Mouse (Mus musculus): ENCODE data around the gene Tbce. TPM values are rescaled to one million over a fixed set of nuclear protein-coding genes. Genes with fewer than 3 reads are reported as not detected.
"Not testable (repeated sequence)": the region's sequence is repeated elsewhere in the genome, so short reads cannot be mapped to it uniquely, and the experiment has no call there.

Tbce gene
- polyA plus RNA-seq, 1 experiment, result 14.4 TPM

DNA sequence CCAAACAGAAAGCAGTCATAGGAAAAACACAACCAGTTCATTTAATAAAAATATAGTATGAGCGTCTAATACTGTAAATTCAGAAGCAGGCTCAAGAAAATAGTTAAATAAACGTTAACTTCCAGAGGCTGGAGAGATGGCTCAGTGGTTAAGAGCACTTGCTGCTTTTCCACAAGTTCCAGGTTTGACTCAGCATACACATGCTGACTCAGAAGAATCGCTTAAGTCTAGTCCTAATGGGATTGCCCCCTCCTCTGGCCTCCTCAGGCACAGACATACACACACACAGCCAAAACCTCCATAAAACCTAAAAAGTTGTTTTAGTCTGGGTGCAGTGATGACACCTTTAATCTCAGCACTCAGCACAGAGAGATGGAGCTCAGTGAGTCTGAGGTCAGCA, 17.4 kb upstream of the Tbce start:
- Histone ChIP-seq H3K4me3 (ENCODE audit: control insufficient read depth, low read depth, low read length) (no peak overlapping the region), H3K4me1 (ENCODE audit: control insufficient read depth, insufficient read depth, low read length) (0 out of 2 replicates have a peak, but pooled peaks cover 3% of the 10 kb centered on the region), H3K27ac (ENCODE audit: control insufficient read depth, insufficient read depth, low read depth, low read length) (no peak overlapping the region), H3K36me3 (ENCODE audit: control insufficient read depth, insufficient read depth, low read length) (no peaks in the 10 kb centered on the region; the same call in 1 of the 2 replicates), H3K27me3 (ENCODE audit: control insufficient read depth, insufficient read depth, low read length) (no peaks in the 10 kb centered on the region)
- TF ChIP-seq CTCF (IDR thresholded peaks at IDR 0.05; ENCODE audit: control insufficient read depth, insufficient read depth, insufficient replicate concordance, low read depth, low read length), result no peak
- no peak for TF ChIP-seq POLR2A (IDR thresholded peaks at IDR 0.05; ENCODE audit: control insufficient read depth, low read depth, low read length)

DNA sequence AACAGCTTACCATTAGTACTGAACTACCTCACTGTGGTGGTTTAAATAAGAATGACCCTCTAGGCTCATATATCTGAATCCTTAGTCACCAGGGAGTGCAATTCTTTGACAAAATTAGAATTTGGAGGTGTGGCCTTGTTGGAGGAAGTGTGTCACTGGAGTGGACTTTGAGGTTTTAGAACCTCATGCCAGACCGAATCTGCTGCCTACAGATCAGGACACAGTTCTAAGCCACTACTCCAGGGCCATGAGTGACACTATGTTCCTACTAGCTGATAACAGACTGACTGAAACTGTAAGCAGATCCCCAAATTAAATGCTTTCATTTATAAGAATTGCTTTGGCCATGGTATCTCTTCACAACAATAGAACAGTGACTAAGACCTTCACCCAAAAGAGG, 10.4 kb upstream of the Tbce start:
- H3K4me3 ChIP-seq (ENCODE audit: control insufficient read depth, low read depth, low read length), result no peak overlapping the region
- no peaks in the 10 kb centered on the region for H3K4me1 ChIP-seq (ENCODE audit: control insufficient read depth, insufficient read depth, low read length)
- no peaks in the 10 kb centered on the region; the same call in 1 of the 2 replicates for H3K36me3 ChIP-seq (ENCODE audit: control insufficient read depth, insufficient read depth, low read length)
- H3K27ac ChIP-seq (ENCODE audit: control insufficient read depth, insufficient read depth, low read depth, low read length), result no peak overlapping the region
- TF ChIP-seq POLR2A (IDR thresholded peaks at IDR 0.05; ENCODE audit: control insufficient read depth, low read depth, low read length) (no peak), CTCF (IDR thresholded peaks at IDR 0.05; ENCODE audit: control insufficient read depth, insufficient read depth, insufficient replicate concordance, low read depth, low read length) (no peak)
- no peaks in the 10 kb centered on the region for H3K27me3 ChIP-seq (ENCODE audit: control insufficient read depth, insufficient read depth, low read length)

DNA sequence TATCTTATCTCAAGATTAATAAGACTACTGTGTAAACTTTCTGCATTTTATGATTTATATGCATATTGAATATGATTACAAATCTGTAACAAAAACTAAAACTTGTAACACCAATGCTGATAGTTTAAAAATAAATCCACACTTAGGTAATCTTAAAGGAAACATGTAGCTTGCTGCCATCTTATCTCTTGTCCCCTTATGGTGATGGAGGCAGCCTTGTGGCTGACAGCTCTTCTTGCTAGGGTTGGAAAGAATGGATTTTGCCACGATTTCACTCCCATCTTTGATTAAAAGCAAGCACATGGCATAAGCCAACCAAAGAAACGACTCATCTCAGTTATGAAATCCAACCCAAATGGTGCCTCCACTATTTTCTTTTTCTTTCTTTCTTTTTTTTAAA, 5.1 kb upstream of the Tbce start:
- TF ChIP-seq CTCF (IDR thresholded peaks at IDR 0.05; ENCODE audit: control insufficient read depth, insufficient read depth, insufficient replicate concordance, low read depth, low read length), result no peak
- no peak for TF ChIP-seq POLR2A (IDR thresholded peaks at IDR 0.05; ENCODE audit: control insufficient read depth, low read depth, low read length)
- Histone ChIP-seq H3K4me1 (ENCODE audit: control insufficient read depth, insufficient read depth, low read length) (peaks cover 3% of the 10 kb centered on the region), H3K27ac (ENCODE audit: control insufficient read depth, insufficient read depth, low read depth, low read length) (no peak overlapping the region), H3K4me3 (ENCODE audit: control insufficient read depth, low read depth, low read length) (no peak overlapping the region), H3K36me3 (ENCODE audit: control insufficient read depth, insufficient read depth, low read length) (no peaks in the 10 kb centered on the region), H3K27me3 (ENCODE audit: control insufficient read depth, insufficient read depth, low read length) (no peaks in the 10 kb centered on the region)

DNA sequence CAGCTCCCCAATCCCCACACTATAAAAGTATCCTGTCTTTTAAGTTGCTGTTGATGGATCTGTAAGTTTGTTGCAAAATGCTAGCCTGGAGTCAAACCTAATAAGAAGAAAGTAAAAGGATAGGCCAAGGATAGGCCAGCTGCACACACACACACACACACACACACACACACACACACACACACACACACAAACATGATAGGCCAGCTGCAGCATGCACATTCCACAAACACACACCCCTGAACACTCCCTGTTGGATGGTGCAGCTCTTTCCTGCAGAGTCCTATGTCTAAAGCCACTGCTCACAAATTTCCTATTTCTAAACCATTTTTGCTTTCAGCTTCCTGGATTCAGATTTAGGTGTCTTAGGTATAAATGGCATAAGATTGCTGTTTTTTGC, 4.4 kb upstream of the Tbce start:
- H3K4me1 ChIP-seq (ENCODE audit: control insufficient read depth, insufficient read depth, low read length), result peaks cover 3% of the 10 kb centered on the region

DNA sequence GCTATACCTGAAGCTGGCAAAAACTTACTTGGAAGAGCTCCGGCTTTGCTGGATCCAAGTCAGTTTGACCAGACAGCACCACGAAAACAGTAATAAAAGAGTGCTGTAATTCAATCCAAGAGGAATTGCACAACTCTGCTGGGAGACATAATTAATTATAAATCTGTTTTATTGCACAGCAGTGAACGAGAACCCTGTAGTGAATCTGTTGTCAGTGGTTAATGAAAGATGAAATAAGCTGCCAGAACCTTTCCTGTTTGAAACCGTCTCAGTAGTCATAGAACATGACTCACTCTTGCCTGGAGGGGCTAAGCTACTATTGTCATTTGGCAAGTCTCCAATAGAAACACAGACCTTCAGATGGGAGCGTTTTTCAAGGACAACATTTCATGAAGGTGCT, 748 bp upstream of the Tbce start:
- TF ChIP-seq CTCF (IDR thresholded peaks at IDR 0.05; ENCODE audit: control insufficient read depth, insufficient read depth, insufficient replicate concordance, low read depth, low read length) (no peak), POLR2A (IDR thresholded peaks at IDR 0.05; ENCODE audit: control insufficient read depth, low read depth, low read length) (no peak)
- Histone ChIP-seq H3K27ac (ENCODE audit: control insufficient read depth, insufficient read depth, low read depth, low read length) (peak overlapping the region; percentile 21; the same call in 1 of the 2 replicates), H3K36me3 (ENCODE audit: control insufficient read depth, insufficient read depth, low read length) (no peaks in the 10 kb centered on the region), H3K27me3 (ENCODE audit: control insufficient read depth, insufficient read depth, low read length) (no peaks in the 10 kb centered on the region), H3K4me3 (ENCODE audit: control insufficient read depth, low read depth, low read length) (peak overlapping the region; percentile 70), H3K4me1 (ENCODE audit: control insufficient read depth, insufficient read depth, low read length) (peaks cover 3% of the 10 kb centered on the region)

More for the DNA sequence above, 4.4 kb upstream of the Tbce start:
- no peaks in the 10 kb centered on the region for H3K36me3 ChIP-seq (ENCODE audit: control insufficient read depth, insufficient read depth, low read length)
- no peak for TF ChIP-seq POLR2A (IDR thresholded peaks at IDR 0.05; ENCODE audit: control insufficient read depth, low read depth, low read length)
- no peak for TF ChIP-seq CTCF (IDR thresholded peaks at IDR 0.05; ENCODE audit: control insufficient read depth, insufficient read depth, insufficient replicate concordance, low read depth, low read length)
- H3K27ac ChIP-seq (ENCODE audit: control insufficient read depth, insufficient read depth, low read depth, low read length), result no peak overlapping the region
- no peaks in the 10 kb centered on the region for H3K27me3 ChIP-seq (ENCODE audit: control insufficient read depth, insufficient read depth, low read length)
- H3K4me3 ChIP-seq (ENCODE audit: control insufficient read depth, low read depth, low read length), result no peak overlapping the region

DNA sequence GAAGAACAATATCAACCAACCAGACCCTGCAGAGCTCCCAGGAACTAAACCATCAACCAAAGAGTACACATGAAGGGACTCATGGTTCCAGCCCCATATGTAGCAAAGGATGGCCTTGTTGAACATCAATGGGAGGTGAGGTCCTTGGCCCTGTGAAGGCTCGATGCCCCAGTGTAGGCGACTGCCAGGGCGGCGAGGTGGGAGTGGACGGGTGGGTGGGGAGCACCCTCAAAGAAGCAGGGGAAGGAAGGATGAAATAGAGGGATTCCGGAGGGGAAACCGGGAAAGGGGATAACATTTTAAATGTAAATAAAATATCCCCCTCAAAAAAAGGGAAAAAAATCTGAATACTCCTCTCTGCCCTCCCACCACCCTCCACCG, 537 bp downstream of the Tbce start:
- Histone ChIP-seq H3K4me3 (ENCODE audit: control insufficient read depth, low read depth, low read length) (peak overlapping the region; percentile 87), H3K27me3 (ENCODE audit: control insufficient read depth, insufficient read depth, low read length) (no peaks in the 10 kb centered on the region), H3K4me1 (ENCODE audit: control insufficient read depth, insufficient read depth, low read length) (peaks cover 3% of the 10 kb centered on the region), H3K36me3 (ENCODE audit: control insufficient read depth, insufficient read depth, low read length) (no peaks in the 10 kb centered on the region), H3K27ac (ENCODE audit: control insufficient read depth, insufficient read depth, low read depth, low read length) (peak overlapping the region; percentile 88)
- TF ChIP-seq CTCF (IDR thresholded peaks at IDR 0.05; ENCODE audit: control insufficient read depth, insufficient read depth, insufficient replicate concordance, low read depth, low read length) (no peak), POLR2A (IDR thresholded peaks at IDR 0.05; ENCODE audit: control insufficient read depth, low read depth, low read length) (no peak)

DNA sequence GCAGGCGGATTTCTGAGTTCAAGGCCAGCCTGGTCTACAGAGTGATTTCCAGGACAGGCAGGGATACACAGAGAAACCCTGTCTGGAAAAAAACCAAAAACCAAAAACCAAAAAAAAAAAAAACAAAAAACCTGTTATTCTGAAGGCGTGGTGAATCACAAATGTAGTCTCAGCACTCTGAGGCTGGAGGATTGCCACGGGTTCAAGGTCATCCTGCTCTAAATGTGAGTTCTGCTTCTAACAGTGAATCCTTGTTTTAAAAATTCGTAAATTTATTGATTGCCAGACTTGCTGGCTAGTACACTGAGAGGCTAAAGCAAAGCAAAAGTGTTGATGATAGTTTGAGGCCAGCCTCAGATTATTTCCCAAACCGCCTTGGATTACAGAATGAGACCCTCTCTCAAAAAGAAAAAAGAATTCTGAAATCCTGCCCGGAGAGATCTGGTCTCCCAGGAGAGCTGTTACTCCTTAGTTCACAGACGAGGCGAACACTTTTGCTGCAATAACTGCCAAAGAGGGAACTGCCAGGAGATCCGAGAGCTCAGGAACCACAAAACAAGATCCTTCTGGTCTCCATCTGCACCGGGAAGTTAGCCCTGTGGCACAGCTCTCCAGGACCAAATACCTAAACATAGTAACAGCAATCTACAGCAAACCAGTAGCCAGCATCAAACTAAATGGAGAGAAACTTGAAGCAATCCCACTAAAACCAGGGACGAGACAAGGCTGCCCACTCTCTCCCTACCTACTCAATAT, 3.4 kb downstream of the Tbce start:
- H3K27me3 ChIP-seq (ENCODE audit: control insufficient read depth, insufficient read depth, low read length), result no peaks in the 10 kb centered on the region
- H3K4me1 ChIP-seq (ENCODE audit: control insufficient read depth, insufficient read depth, low read length), result peaks cover 3% of the 10 kb centered on the region
- no peak overlapping the region for H3K4me3 ChIP-seq (ENCODE audit: control insufficient read depth, low read depth, low read length)
- H3K36me3 ChIP-seq (ENCODE audit: control insufficient read depth, insufficient read depth, low read length), result no peaks in the 10 kb centered on the region
- peak overlapping the region; percentile 21; the same call in 1 of the 2 replicates for H3K27ac ChIP-seq (ENCODE audit: control insufficient read depth, insufficient read depth, low read depth, low read length)
- TF ChIP-seq CTCF (IDR thresholded peaks at IDR 0.05; ENCODE audit: control insufficient read depth, insufficient read depth, insufficient replicate concordance, low read depth, low read length) (no peak), POLR2A (IDR thresholded peaks at IDR 0.05; ENCODE audit: control insufficient read depth, low read depth, low read length) (no peak)

DNA sequence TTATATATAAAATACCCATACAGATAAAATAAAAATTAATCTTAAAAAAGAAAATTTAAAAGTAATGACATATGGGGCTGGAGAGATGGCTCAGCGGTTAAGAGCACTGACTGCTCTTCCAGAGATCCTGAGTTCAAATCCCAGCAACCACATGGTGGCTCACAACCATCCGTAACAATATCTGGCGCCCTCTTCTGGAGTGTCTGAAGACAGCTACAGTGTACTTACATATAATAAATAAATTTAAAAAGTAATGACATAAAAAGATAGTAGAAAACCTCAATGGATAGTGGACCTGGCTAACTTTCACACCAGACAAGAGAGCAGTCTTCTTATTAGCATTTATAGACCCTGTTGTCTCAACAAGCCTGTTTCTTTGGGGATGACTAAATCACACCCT, 4.1 kb downstream of the Tbce start:
- not testable (repeated sequence) for H3K4me1 ChIP-seq (ENCODE audit: control insufficient read depth, insufficient read depth, low read length); H3K4me3 ChIP-seq (ENCODE audit: control insufficient read depth, low read depth, low read length); H3K27ac ChIP-seq (ENCODE audit: control insufficient read depth, insufficient read depth, low read depth, low read length); H3K27me3 ChIP-seq (ENCODE audit: control insufficient read depth, insufficient read depth, low read length); H3K36me3 ChIP-seq (ENCODE audit: control insufficient read depth, insufficient read depth, low read length)

Data from testis, adult 2 months (tissue).